Mouse (Mus musculus) liver, embryonic 14.5 days (tissue): ENCODE measurements around the gene 1700021F07Rik.

Source experiments
- CTCF ChIP-seq: IDR thresholded peaks from 2 replicates; pipeline ENCODE4 v1.5.1; 2016; ENCODE audit warnings: antibody characterized with exemption, low read depth, control low read depth
- EP300 ChIP-seq: IDR thresholded peaks from 2 replicates; pipeline ENCODE4 v1.6.1; 2016; ENCODE audit warnings: antibody characterized with exemption, low read depth

- TF ChIP-seq EP300 (no peak), CTCF (no peak)
Measured at GRCm38 (mm10) chr2:173515186-173515585, 7.2 kb upstream of the 1700021F07Rik start.
